Mouse (Mus musculus): ENCODE measurements around the gene Abcf3. TPM values are rescaled to one million over a fixed set of nuclear protein-coding genes. Genes with fewer than 3 reads are reported as not detected.

Gene Abcf3
- total and polyA plus RNA-seq, 3 experiments: 46.5 to 79.6 TPM; not detected in 1

DNA sequence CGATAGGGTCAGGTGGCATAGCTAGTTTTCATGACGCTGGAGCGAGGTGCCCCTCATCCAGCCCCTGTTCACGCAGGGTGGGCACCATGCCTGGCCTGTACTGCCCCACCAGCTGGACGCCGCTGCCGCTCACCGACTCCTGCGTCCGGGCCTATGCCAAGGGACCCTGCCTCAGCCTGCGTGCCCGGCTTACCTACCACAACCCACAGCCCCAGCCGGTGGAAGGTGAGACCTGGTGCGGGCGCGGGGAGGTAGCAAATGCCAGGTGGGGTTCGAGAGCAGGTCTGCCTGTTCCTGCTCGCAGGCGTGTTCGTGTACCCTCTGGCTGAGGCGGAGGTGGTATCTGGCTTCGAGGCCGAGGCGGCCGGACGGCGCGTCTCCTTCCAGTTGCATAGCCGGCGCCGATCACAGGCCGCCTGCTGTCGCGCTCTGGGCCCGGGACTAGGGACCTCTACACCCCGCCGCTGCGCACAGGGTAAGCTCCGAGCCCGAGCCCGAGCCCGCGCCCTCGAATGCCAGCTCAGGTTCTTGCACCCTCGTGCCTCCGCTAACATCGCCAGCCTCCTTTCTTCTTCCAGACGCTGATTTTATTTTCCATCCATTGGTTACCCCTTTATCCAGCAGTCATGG, 42.8 kb downstream of the Abcf3 start:
- no peaks in the 10 kb centered on the region for H3K79me2 ChIP-seq (ENCODE audit: control insufficient read depth, insufficient read depth, low read length, poor library complexity)
- H3K27ac ChIP-seq (ENCODE audit: control insufficient read depth, low read depth, low read length): no peak overlapping the region
- peaks cover 0 to 15% of the 10 kb centered on the region in 2 experiments; a peak in 2 of 4 replicates for H3K36me3 ChIP-seq (ENCODE audit: control insufficient read depth in 1 of 2, insufficient read depth in 2 of 2, low read length in 2 of 2)
- no peak overlapping the region for H3K4me3 ChIP-seq (ENCODE audit: control insufficient read depth in 1 of 2, insufficient read depth in 1 of 2, low read depth in 2 of 2, low read length in 2 of 2)
- no peaks in the 10 kb centered on the region for H3K9me3 ChIP-seq (replicated peaks; ENCODE audit: insufficient read depth, low read length)
- no peak for DNase-seq (ENCODE audit: low read depth, low spot score)
- H3K9ac ChIP-seq (ENCODE audit: control insufficient read depth, low read depth, low read length, poor library complexity, severe bottlenecking): no peak overlapping the region
- H3K27me3 ChIP-seq (ENCODE audit: control insufficient read depth in 1 of 2, insufficient read depth in 2 of 2, low read length in 2 of 2): peaks cover 0 to 4% of the 10 kb centered on the region in 2 experiments; a peak in 2 of 4 replicates
- peaks cover 6 to 20% of the 10 kb centered on the region in 2 experiments for H3K4me1 ChIP-seq (ENCODE audit: control insufficient read depth in 1 of 2, insufficient read depth in 2 of 2, low read length in 2 of 2)
- no peak for TF ChIP-seq ZMIZ1 (IDR thresholded peaks at IDR 0.05; ENCODE audit: low read depth, low read length)
- no peak for TF ChIP-seq ELF1 (IDR thresholded peaks at IDR 0.05; ENCODE audit: low read depth, low read length)
- TF ChIP-seq NRF1 (IDR thresholded peaks at IDR 0.05; ENCODE audit: insufficient read depth, low read depth, low read length, poor library complexity, severe bottlenecking): no peak
- no peak for TF ChIP-seq MXI1 (IDR thresholded peaks at IDR 0.05; ENCODE audit: low read depth, low read length)
- no peak for TF ChIP-seq CHD1 (IDR thresholded peaks at IDR 0.05; ENCODE audit: low read depth, low read length)
- no peak for TF ChIP-seq TCF12 (IDR thresholded peaks at IDR 0.05; ENCODE audit: low read depth, low read length)
- TF ChIP-seq CHD2 (IDR thresholded peaks at IDR 0.05; ENCODE audit: low read length): no peak
- no peak for TF ChIP-seq E2F4 (IDR thresholded peaks at IDR 0.05; ENCODE audit: borderline replicate concordance, low read depth, low read length)
- no peak for TF ChIP-seq TAL1 (IDR thresholded peaks at IDR 0.05; ENCODE audit: low read length)
- TF ChIP-seq UBTF (IDR thresholded peaks at IDR 0.05; ENCODE audit: borderline replicate concordance, insufficient read depth, low read depth, low read length): no peak
- no peak for TF ChIP-seq USF2 (IDR thresholded peaks at IDR 0.05; ENCODE audit: borderline replicate concordance in 1 of 2, insufficient read depth in 1 of 2, low read depth in 1 of 2, low read length in 2 of 2)
- no peak for TF ChIP-seq ZKSCAN1 (IDR thresholded peaks at IDR 0.05; ENCODE audit: low read depth, low read length)
- TF ChIP-seq KAT2A (conservative IDR thresholded peaks at IDR 0.05; ENCODE audit: low read depth, low read length): no peak
- no peak for TF ChIP-seq ZNF384 (IDR thresholded peaks at IDR 0.05; ENCODE audit: low read depth, low read length)
- TF ChIP-seq POLR2AphosphoS5 (IDR thresholded peaks at IDR 0.05; ENCODE audit: borderline replicate concordance, low read depth, low read length): no peak
- TF ChIP-seq MEF2A (IDR thresholded peaks at IDR 0.05; ENCODE audit: extremely low read depth, insufficient replicate concordance, low read depth, low read length, poor library complexity, severe bottlenecking): no peak
- TF ChIP-seq BHLHE40 (IDR thresholded peaks at IDR 0.05; ENCODE audit: borderline replicate concordance, low read depth, low read length): no peak

DNA sequence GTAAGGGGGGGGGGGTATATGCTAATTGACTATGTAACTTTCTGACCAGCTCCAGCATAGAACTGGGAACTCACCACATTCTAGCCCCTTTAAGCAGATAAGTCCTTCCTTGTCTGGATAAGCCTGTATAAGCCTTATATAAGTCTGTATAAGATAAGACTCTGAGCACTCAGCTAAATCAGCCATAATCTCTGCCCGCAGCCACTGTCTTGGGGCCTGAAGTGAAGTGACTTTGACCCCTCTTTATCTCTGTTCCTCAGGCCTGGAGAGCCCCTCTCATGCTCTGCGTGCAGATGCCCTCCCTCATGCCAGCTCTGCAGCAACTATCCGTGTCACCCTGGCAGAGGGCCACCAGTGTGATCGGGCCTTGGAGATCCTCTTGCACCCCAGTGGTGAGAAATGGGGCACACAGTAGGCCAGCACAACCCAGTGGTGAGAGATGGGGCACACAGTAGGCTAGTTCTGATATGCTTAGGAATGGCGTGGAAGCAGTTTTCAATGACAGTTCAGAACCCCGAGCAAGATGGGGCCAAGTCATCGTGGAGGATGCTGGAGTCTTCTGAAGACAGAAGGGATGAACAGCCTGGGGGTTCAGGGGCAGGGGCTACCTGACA, 46.8 kb downstream of the Abcf3 start:
- Histone ChIP-seq H3K27me3 (ENCODE audit: control insufficient read depth in 1 of 2, insufficient read depth in 2 of 2, low read length in 2 of 2) (no peaks in the 10 kb centered on the region; a peak in 1 of 4 replicates), H3K36me3 (ENCODE audit: control insufficient read depth in 1 of 2, insufficient read depth in 2 of 2, low read length in 2 of 2) (peaks cover 0 to 15% of the 10 kb centered on the region in 2 experiments; a peak in 2 of 4 replicates), H3K4me1 (ENCODE audit: control insufficient read depth in 1 of 2, insufficient read depth in 2 of 2, low read length in 2 of 2) (peaks cover 6 to 24% of the 10 kb centered on the region in 2 experiments)
- TF ChIP-seq SIN3A (IDR thresholded peaks at IDR 0.05; ENCODE audit: low read length) (peak; percentile 36; the same call in 1 of the 2 replicates), TAL1 (IDR thresholded peaks at IDR 0.05; ENCODE audit: low read length) (peak; percentile 90), USF1 (IDR thresholded peaks at IDR 0.05; ENCODE audit: low read depth, low read length) (no peak), HCFC1 (IDR thresholded peaks at IDR 0.05; ENCODE audit: low read depth, low read length) (peak; percentile 38; the same call in 1 of the 2 replicates), MAX (IDR thresholded peaks at IDR 0.05; ENCODE audit: low read length) (no peak), USF2 (IDR thresholded peaks at IDR 0.05; ENCODE audit: borderline replicate concordance in 1 of 2, insufficient read depth in 1 of 2, low read depth in 1 of 2, low read length in 2 of 2) (no peak), MEF2A (IDR thresholded peaks at IDR 0.05; ENCODE audit: extremely low read depth, insufficient replicate concordance, low read depth, low read length, poor library complexity, severe bottlenecking) (no peak), NRF1 (IDR thresholded peaks at IDR 0.05; ENCODE audit: insufficient read depth, low read depth, low read length, poor library complexity, severe bottlenecking) (no peak), KAT2A (conservative IDR thresholded peaks at IDR 0.05; ENCODE audit: low read depth, low read length) (no peak), MYC (IDR thresholded peaks at IDR 0.05; ENCODE audit: low read depth, low read length) (peak; percentile 33; the same call in 1 of the 2 replicates), MAFK (IDR thresholded peaks at IDR 0.05; ENCODE audit: borderline replicate concordance, low read depth, low read length) (no peak), POLR2A (IDR thresholded peaks at IDR 0.05; ENCODE audit: control insufficient read depth in 1 of 2, insufficient read depth in 1 of 2, low read depth in 1 of 2, low read length in 2 of 2, poor library complexity in 1 of 2) (no peak), MYB (IDR thresholded peaks at IDR 0.05; ENCODE audit: low read depth, low read length) (no peak), ELF1 (IDR thresholded peaks at IDR 0.05; ENCODE audit: low read depth, low read length) (0 out of 2 replicates have a peak, but pooled peaks have one; percentile 13), ZKSCAN1 (IDR thresholded peaks at IDR 0.05; ENCODE audit: low read depth, low read length) (peak; percentile 99), CHD1 (IDR thresholded peaks at IDR 0.05; ENCODE audit: low read depth, low read length) (no peak), UBTF (IDR thresholded peaks at IDR 0.05; ENCODE audit: borderline replicate concordance, insufficient read depth, low read depth, low read length) (no peak), MXI1 (IDR thresholded peaks at IDR 0.05; ENCODE audit: low read depth, low read length) (0 out of 2 replicates have a peak, but pooled peaks have one; percentile 32)

More for the DNA sequence above, 46.8 kb downstream of the Abcf3 start:
- Histone ChIP-seq H3K9ac (ENCODE audit: control insufficient read depth, low read depth, low read length, poor library complexity, severe bottlenecking) (no peak overlapping the region), H3K4me3 (ENCODE audit: control insufficient read depth in 1 of 2, insufficient read depth in 1 of 2, low read depth in 2 of 2, low read length in 2 of 2) (no peak overlapping the region), H3K79me2 (ENCODE audit: control insufficient read depth, insufficient read depth, low read length, poor library complexity) (no peaks in the 10 kb centered on the region), H3K27ac (ENCODE audit: control insufficient read depth, low read depth, low read length) (no peak overlapping the region), H3K9me3 (replicated peaks; ENCODE audit: insufficient read depth, low read length) (no peaks in the 10 kb centered on the region)
- peak; percentile 70 for DNase-seq (ENCODE audit: low read depth, low spot score)

Data from MEL (cell line).